Mouse (Mus musculus) bone marrow, adult 2 months (tissue): ENCODE measurements around the gene Stxbp5. TPM values are rescaled to one million over a fixed set of nuclear protein-coding genes. Genes with fewer than 3 reads are reported as not detected.
"Not testable (repeated sequence)": the region's sequence is repeated elsewhere in the genome, so short reads cannot be mapped to it uniquely, and the experiment has no call there.

ENCODE experiments used
- H3K27ac ChIP-seq: fragments of 200-500 bp; 2 replicates; pipeline ENCODE4 v1.5.1; 2012; ENCODE audit warnings: low read depth, mild to moderate bottlenecking, control low read depth, inconsistent platforms, low read length; ENCODE audit not compliant: control insufficient read depth, poor library complexity, insufficient read depth
- H3K4me1 ChIP-seq: fragments of 200-500 bp; 2 replicates; pipeline ENCODE4 v1.6.1; 2011; ENCODE audit warnings: low read length; ENCODE audit not compliant: control insufficient read depth, insufficient read depth
- H3K4me3 ChIP-seq: fragments of 200-500 bp; replicated peaks from 2 replicates; pipeline ENCODE3; 2011; ENCODE audit warnings: mild to moderate bottlenecking, low read depth, low read length, control low read depth; ENCODE audit not compliant: control insufficient read depth
- CTCF ChIP-seq: fragments of 200-500 bp; IDR thresholded peaks from 2 replicates; pipeline ENCODE4 v1.5.1; 2011; ENCODE audit warnings: low read length, control low read depth; ENCODE audit not compliant: control insufficient read depth, insufficient read depth
- POLR2A ChIP-seq: fragments of 200-500 bp; IDR thresholded peaks from 2 replicates; pipeline ENCODE4 v1.6.1; 2011; ENCODE audit warnings: low read depth, mild to moderate bottlenecking, control low read depth, low read length, borderline replicate concordance; ENCODE audit not compliant: control insufficient read depth
- WGBS: fragments of 180-500 bp; shearing (Covaris S2); methylation state at CpG from one replicate; pipeline ENCODE4 v1.1.7; 2018; 5-methylcytosine and 5-hydroxymethylcytosine counted together
- polyA plus RNA-seq: library from polyadenylated mRNA; stranded (reverse); fragments of >200 nt; gene quantifications from 2 replicates; pipeline ENCODE4 v1.2.4, GENCODE M21; 2011; ENCODE audit warnings: low replicate concordance; ENCODE audit not compliant: missing spikeins, insufficient read depth, insufficient read length

Gene Stxbp5
- polyA plus RNA-seq, 1 experiment: 23.6 TPM

DNA sequence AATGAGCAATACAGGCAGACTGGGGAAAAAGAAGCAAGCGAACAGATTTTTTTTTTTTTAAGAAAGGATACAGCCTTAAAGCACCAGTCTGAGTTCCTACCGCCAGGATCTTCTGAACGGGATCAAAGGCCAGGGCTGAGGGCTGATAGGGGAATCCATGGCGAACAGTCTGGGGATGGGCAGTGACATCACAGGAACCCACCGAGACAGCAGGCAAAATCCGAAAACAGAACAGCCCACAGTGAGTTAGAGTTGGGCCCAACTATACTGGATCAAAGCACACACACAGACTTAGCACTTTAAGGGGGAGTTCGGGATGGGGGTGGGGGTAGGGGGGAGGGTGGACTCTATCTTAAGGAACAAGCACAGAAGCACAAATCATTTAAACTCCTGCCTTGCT, 1.8 kb downstream of the Stxbp5 start:
- 16% methylated on average over 7 of the region's 7 CpGs for WGBS
- TF ChIP-seq CTCF: no peak
- no peak for TF ChIP-seq POLR2A
- Histone ChIP-seq H3K27ac (no peak overlapping the region), H3K4me3 (peak overlapping the region; percentile 47), H3K4me1 (no peaks in the 10 kb centered on the region; the same call in 1 of the 2 replicates)

DNA sequence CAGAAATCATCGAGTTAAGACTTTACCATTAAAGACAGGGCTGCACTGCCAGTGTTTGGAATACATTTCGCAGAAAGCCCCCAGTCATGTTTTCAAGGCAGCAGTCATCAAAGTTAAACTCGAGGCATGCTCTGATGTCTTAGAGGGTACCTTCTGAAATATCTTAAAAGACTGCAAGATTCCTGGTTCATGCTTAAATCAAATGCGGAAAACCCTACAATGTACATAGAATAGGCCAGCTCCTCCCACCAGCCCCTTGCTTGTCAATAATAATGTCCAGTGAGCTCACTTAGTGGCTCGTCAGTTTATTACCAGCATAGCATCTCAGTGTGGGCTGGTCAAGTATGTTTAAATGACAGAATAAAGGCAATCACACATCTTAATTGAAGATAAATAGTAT, 3.0 kb downstream of the Stxbp5 start:
- H3K27ac ChIP-seq: no peak overlapping the region
- no peak overlapping the region for H3K4me3 ChIP-seq
- TF ChIP-seq POLR2A: no peak
- no peak for TF ChIP-seq CTCF
- no peaks in the 10 kb centered on the region; the same call in 1 of the 2 replicates for H3K4me1 ChIP-seq
- 66% methylated on average over 5 of the region's 5 CpGs for WGBS

DNA sequence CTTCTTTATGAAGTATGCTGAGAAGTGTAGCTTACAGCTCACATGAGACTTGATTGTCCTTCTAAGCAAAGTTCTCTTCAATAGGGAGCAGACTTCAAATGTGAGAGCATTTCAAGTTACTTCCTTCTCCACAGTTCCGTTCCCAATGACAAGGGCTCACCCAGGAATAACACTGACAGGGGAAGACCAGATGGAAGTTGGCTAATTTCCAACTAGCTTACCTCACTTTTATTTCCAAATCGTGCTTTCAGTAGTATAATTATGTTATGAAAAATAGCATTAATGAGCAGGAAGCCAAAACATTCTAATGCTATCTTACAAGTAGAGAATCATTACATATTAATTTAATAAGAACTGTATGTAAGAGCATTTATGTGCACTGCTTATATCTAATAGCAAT, 7.3 kb downstream of the Stxbp5 start:
- Histone ChIP-seq H3K4me3 (no peak overlapping the region), H3K27ac (no peak overlapping the region), H3K4me1 (no peaks in the 10 kb centered on the region; the same call in 1 of the 2 replicates)
- 34% methylated on average over 2 of the region's 2 CpGs for WGBS
- TF ChIP-seq POLR2A (no peak), CTCF (no peak)

DNA sequence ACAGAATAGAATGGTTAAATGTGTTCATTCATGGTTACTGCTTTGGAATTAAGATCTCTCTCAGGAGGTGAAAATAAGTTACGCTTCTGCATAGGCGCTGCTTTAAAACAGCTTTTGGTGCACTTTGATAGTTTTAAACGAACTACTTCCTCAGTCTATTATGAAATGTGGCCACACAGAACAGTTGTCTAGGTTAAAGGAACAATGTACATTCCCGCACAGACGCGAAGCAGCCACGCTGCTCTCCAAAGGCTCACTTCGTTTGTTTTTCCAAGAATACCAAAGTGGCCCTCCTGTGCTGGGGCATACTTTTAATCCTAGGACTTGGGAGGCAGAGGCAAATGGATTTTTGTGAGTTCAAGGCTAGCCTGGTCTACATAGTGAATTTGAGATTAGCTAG, 11.2 kb downstream of the Stxbp5 start:
- TF ChIP-seq CTCF (no peak), POLR2A (no peak)

DNA sequence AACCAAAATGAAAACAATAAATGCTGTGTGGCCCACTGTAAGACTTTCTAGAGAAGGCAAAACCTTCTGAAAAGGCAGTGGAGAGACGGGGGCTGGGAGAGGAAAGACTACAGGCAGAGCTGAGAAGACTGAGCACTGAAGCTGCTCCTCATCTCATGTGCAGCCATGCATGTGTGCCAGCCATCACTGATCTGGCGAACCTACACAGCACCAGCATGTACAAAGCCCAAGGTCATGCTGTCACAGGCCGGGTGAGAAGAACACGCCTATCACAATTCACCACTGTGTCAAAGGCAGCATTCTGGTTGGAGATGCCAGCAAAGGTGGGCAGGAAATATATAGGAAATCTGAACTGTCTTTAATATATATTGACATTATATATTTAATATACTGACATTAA, 12.2 kb downstream of the Stxbp5 start:
- peaks cover 3% of the 10 kb centered on the region for H3K4me1 ChIP-seq
- no peak overlapping the region for H3K4me3 ChIP-seq
- TF ChIP-seq POLR2A (no peak), CTCF (no peak)
- 76% methylated on average over 4 of the region's 4 CpGs for WGBS
- H3K27ac ChIP-seq: no peak overlapping the region

More for the DNA sequence above, 11.2 kb downstream of the Stxbp5 start:
- peaks cover 3% of the 10 kb centered on the region for H3K4me1 ChIP-seq
- H3K4me3 ChIP-seq: no peak overlapping the region
- WGBS: 22% methylated on average over 8 of the region's 8 CpGs
- H3K27ac ChIP-seq: no peak overlapping the region; the same call in 1 of the 2 replicates

DNA sequence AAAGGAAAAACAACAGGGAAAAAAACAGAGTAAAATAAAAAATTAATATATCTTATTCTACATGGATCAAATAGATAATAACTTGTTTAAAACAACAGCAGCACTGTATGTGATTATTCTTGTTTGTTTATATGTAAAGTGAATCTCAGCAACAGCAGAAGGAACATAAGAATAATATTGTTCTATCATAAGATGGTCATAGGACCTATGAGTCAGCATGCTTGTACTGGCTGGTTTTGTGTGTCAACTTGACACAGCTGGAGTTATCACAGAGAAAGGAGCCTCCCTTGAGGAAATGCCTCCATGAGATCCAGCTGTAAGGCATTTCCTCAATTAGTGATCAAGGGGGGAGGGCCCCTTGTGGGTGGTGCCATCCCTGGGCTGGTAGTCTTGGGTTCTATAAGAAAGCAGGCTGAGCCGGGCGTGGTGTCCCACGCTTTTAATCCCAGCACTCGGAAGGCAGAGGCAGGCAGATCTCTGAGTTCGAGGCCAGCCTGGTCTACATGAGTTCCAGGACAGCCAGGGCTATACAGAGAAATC, 19.0 kb downstream of the Stxbp5 start:
- H3K4me3 ChIP-seq, H3K27ac ChIP-seq, H3K4me1 ChIP-seq: not testable (repeated sequence)
- WGBS: 79% methylated on average over 5 of the region's 5 CpGs

DNA sequence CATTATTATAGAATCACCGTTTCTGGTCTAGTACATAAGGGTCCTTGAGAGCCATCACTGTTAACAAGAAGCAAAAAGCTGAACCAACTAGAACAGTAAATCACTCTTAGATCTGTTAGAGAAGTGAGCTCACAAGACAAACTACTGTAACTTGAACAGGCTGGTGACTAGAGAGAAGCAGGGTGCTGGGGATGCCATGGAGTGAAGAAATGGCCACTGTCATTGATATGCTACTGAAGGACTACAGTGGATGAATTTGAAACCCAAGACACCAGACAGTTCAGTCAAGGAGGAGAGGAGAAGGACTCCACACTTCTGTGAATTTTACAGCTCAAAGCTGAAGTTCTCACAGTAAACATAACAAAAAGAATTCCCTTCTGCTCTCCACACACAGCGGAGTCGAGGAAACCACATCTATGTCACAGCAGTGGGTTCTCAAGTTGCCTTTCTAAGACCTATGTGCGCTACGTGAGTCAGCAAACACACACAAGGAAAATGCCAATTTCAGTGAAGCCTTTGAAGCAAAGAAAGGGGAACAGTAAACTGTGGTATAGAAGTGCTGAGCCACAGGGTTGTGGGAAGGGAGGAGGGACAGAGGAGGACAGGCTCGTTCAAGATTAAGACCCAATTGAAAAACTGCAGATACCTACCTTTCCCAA, 20.7 kb downstream of the Stxbp5 start:
- 13% methylated on average over 6 of the region's 6 CpGs for WGBS
- TF ChIP-seq CTCF (no peak), POLR2A (no peak)
- H3K4me1 ChIP-seq: no peaks in the 10 kb centered on the region; the same call in 1 of the 2 replicates
- H3K4me3 ChIP-seq: no peak overlapping the region
- H3K27ac ChIP-seq: no peak overlapping the region

DNA sequence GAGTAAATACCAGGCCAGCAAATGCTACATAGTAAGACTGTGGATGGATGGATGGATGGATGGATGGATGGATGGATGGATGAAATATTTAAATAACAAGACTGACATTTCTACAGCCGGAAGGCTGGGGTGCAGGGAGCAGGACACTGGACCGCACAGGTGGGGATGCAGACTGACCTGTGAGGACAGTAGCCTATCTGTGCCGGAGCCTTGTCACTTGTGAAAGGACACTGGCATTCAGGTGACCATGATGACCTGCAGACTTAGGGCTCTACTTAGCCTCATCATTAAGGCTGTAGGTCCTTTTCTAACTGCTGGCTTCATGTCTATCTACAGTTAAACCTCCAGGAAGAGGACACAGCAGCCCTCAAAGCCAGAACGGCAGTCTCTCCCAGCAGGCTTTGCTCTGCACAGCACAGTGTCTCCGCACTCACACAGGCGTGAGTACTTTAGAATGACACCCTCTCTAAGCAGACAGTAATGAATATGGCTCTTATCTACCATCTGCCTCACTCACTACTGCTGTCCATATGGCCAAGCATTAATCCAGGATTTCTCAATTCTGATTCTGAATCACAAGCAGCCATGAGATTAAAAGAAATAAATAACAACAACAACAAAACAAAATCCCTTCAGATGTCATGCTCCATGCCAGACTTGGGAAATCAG, 21.9 kb downstream of the Stxbp5 start:
- WGBS: 82% methylated on average over 6 of the region's 6 CpGs

More for the DNA sequence above, 21.9 kb downstream of the Stxbp5 start:
- TF ChIP-seq POLR2A (no peak), CTCF (no peak)
- Histone ChIP-seq H3K4me3 (no peak overlapping the region), H3K27ac (no peak overlapping the region), H3K4me1 (peaks cover 1% of the 10 kb centered on the region; the same call in 1 of the 2 replicates)
